Mouse (Mus musculus): ENCODE data around the gene Cpt1b. TPM values are rescaled to one million over a fixed set of nuclear protein-coding genes. Genes with fewer than 3 reads are reported as not detected.

Cpt1b gene
- polyA plus RNA-seq, 1 experiment: 3.4 TPM

DNA sequence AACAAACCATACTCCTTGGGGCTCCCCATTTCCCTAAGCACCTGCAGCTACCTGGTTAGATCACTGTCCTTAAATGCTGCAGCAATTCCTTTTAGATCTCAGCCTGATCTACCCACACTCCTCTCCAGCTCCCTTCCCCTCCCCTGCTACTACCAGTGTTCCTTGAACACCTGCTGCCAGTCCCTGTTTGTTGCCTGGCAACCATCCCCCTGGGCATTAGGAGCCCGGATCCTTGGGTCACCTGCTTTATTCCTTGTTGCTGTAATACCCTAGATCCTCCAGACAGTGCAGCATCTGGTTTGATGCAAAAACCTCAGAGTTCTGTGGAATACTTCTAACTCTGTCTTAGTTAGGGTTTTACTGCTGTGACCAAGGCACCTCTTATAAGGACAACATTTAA, 39.4 kb upstream of the Cpt1b start:
- Histone ChIP-seq H3K4me1 (ENCODE audit: control insufficient read depth, insufficient read depth, insufficient read length, low read length) (no peaks in the 10 kb centered on the region), H3K27me3 (ENCODE audit: control insufficient read depth, insufficient read depth, low read length) (no peaks in the 10 kb centered on the region), H3K4me3 (ENCODE audit: low read depth, low read length) (no peak overlapping the region), H3K27ac (ENCODE audit: insufficient read depth, low read depth, low read length) (no peak overlapping the region), H3K36me3 (ENCODE audit: control insufficient read depth, insufficient read depth, low read length) (no peaks in the 10 kb centered on the region)
- 6% methylated on average over 1 of the region's 1 CpGs for WGBS
- TF ChIP-seq POLR2A (IDR thresholded peaks at IDR 0.05; ENCODE audit: low read depth, low read length): no peak
- TF ChIP-seq CTCF (IDR thresholded peaks at IDR 0.05; ENCODE audit: extremely low read depth, insufficient read length, insufficient replicate concordance, low read depth, low read length): no peak

DNA sequence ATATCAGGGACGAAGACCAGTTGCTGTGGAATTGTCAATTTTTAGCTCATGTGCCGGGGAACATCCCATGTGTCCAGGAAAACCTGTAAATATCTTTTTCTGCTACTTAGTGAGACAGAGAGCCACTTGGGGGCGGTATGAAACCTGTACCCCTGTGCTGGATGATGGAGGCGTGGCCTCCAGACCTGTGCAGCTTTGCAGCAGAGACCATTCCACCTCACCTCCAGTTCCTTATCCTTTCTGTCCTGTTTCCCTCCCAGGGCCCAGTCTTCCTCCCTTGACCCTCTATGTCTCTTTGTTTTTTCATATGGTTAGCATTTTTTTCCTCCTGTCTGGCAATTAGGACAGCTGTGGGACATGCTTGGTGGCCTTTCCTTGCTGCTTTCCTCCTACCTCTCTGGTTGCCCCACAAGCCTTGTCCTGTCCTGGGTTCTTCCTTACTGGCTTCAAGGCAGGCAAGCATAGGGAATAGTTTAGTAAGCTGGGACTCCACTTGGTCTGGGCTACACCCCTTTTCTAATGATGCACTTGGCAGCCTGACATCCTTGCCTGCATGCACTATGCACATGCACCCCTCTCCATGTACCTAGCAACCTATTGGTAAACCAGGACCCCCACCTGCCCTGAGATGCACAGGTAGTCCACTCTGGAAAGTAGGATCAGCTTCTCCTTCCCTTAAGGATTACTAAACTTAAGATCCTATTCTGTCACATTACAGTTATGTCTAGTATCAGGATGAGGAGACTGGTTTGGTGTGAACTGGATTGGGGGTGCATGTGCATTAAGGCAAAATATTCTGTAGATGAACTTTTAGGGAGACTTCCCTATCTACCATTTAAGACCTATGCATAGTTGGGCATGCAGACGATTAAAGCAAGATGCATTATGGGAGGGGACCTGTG, 37.9 kb upstream of the Cpt1b start:
- Histone ChIP-seq H3K4me3 (ENCODE audit: low read depth, low read length) (no peak overlapping the region), H3K36me3 (ENCODE audit: control insufficient read depth, insufficient read depth, low read length) (no peaks in the 10 kb centered on the region), H3K4me1 (ENCODE audit: control insufficient read depth, insufficient read depth, insufficient read length, low read length) (no peaks in the 10 kb centered on the region), H3K27me3 (ENCODE audit: control insufficient read depth, insufficient read depth, low read length) (no peaks in the 10 kb centered on the region), H3K27ac (ENCODE audit: insufficient read depth, low read depth, low read length) (no peak overlapping the region)
- WGBS: 41% methylated on average over 5 of the region's 5 CpGs
- TF ChIP-seq POLR2A (IDR thresholded peaks at IDR 0.05; ENCODE audit: low read depth, low read length) (no peak), CTCF (IDR thresholded peaks at IDR 0.05; ENCODE audit: extremely low read depth, insufficient read length, insufficient replicate concordance, low read depth, low read length) (no peak)

DNA sequence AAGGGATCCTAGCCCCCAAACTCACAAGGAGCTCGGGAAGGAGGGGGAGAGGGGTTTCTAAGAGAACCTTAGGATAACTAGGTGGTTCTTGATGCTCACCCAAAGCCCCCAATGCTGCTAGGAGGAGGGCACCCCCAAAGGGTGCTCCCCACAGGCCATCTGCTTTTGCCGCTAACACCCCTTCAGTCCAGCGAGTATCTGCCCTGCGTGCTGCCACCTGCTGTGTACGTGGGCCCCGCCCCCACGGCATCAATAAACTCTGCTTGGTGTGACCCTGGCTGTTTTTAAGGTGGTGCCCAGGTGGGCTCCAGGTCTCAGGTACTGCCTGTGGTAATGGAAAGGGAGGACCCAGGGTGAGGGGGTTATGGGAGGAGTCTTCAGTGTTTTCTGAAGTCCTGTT, 36.5 kb upstream of the Cpt1b start:
- 40% methylated on average over 7 of the region's 7 CpGs for WGBS
- Histone ChIP-seq H3K27me3 (ENCODE audit: control insufficient read depth, insufficient read depth, low read length) (no peaks in the 10 kb centered on the region), H3K4me1 (ENCODE audit: control insufficient read depth, insufficient read depth, insufficient read length, low read length) (no peaks in the 10 kb centered on the region), H3K36me3 (ENCODE audit: control insufficient read depth, insufficient read depth, low read length) (no peaks in the 10 kb centered on the region), H3K27ac (ENCODE audit: insufficient read depth, low read depth, low read length) (no peak overlapping the region), H3K4me3 (ENCODE audit: low read depth, low read length) (no peak overlapping the region)
- TF ChIP-seq CTCF (IDR thresholded peaks at IDR 0.05; ENCODE audit: extremely low read depth, insufficient read length, insufficient replicate concordance, low read depth, low read length) (no peak), POLR2A (IDR thresholded peaks at IDR 0.05; ENCODE audit: low read depth, low read length) (no peak)

DNA sequence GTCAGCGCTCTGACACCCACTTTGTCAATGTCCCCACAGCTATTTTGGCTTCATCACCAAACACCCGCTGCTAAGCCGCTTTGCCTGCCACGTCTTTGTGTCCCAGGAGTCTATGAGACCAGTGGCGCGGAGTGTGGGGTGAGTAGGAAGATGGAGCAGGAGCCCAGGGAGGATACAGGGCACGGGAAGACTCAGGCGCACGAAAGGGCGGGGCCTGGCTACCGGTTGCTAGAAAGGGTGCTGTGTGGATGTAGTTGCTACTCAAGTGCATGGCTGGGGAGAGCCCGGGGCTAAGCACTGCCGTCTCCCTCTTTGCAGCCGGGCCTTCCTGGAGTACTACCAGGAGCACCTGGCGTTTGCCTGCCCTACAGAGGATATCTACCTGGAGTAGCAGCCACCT, 35.7 kb upstream of the Cpt1b start:
- Histone ChIP-seq H3K4me3 (ENCODE audit: low read depth, low read length) (no peak overlapping the region), H3K4me1 (ENCODE audit: control insufficient read depth, insufficient read depth, insufficient read length, low read length) (no peaks in the 10 kb centered on the region), H3K27me3 (ENCODE audit: control insufficient read depth, insufficient read depth, low read length) (no peaks in the 10 kb centered on the region), H3K36me3 (ENCODE audit: control insufficient read depth, insufficient read depth, low read length) (no peaks in the 10 kb centered on the region), H3K27ac (ENCODE audit: insufficient read depth, low read depth, low read length) (no peak overlapping the region)
- TF ChIP-seq CTCF (IDR thresholded peaks at IDR 0.05; ENCODE audit: extremely low read depth, insufficient read length, insufficient replicate concordance, low read depth, low read length) (no peak), POLR2A (IDR thresholded peaks at IDR 0.05; ENCODE audit: low read depth, low read length) (no peak)
- WGBS: 69% methylated on average over 15 of the region's 15 CpGs

DNA sequence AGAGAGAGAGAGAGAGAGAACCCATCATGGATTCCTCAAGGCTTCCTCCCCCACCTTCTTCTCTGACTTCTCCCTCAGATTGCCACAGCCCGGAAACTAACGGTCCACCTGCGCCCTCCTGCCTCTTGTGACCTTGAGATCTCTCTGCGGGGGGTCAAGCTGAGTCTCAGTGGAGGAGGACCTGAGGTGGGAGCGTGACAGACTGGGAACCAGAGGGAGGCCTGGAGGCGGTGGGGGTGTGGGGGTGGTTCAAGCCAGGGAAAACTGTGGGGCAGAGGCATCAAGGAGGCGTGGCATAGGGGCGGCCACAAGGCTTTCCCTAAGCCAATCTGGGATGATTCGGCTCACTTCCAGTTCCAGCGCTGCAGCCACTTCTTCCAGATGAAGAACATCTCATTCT, 34.6 kb upstream of the Cpt1b start:
- no peak overlapping the region for H3K4me3 ChIP-seq (ENCODE audit: low read depth, low read length)
- no peak overlapping the region for H3K27ac ChIP-seq (ENCODE audit: insufficient read depth, low read depth, low read length)
- TF ChIP-seq CTCF (IDR thresholded peaks at IDR 0.05; ENCODE audit: extremely low read depth, insufficient read length, insufficient replicate concordance, low read depth, low read length): no peak
- TF ChIP-seq POLR2A (IDR thresholded peaks at IDR 0.05; ENCODE audit: low read depth, low read length): no peak
- no peaks in the 10 kb centered on the region for H3K4me1 ChIP-seq (ENCODE audit: control insufficient read depth, insufficient read depth, insufficient read length, low read length)
- H3K36me3 ChIP-seq (ENCODE audit: control insufficient read depth, insufficient read depth, low read length): no peaks in the 10 kb centered on the region
- 56% methylated on average over 10 of the region's 10 CpGs for WGBS
- no peaks in the 10 kb centered on the region for H3K27me3 ChIP-seq (ENCODE audit: control insufficient read depth, insufficient read depth, low read length)

DNA sequence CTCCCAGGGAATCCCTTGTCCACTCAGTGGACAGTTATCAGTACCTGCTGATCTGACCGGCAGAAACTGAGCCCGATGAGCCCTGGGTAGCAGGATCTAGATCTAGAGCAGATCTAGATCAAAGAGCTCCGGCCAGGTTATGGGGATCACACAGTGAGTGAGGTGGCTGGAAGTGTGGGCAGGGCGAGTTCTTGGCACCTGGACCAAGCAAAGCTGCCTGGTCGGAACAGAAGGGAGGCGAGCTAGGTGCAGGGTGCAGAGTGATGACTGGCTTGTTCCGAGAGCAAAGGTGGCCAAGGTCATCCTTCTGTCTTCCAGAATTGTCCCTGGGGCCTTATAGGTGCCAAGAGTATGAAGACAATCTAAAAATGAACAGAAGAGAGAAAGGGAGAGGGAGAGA, 34.2 kb upstream of the Cpt1b start:
- 78% methylated on average over 7 of the region's 7 CpGs for WGBS
- TF ChIP-seq CTCF (IDR thresholded peaks at IDR 0.05; ENCODE audit: extremely low read depth, insufficient read length, insufficient replicate concordance, low read depth, low read length) (no peak), POLR2A (IDR thresholded peaks at IDR 0.05; ENCODE audit: low read depth, low read length) (no peak)
- 0 out of 2 replicates have a peak, but pooled peaks cover 2% of the 10 kb centered on the region for H3K27me3 ChIP-seq (ENCODE audit: control insufficient read depth, insufficient read depth, low read length)
- H3K27ac ChIP-seq (ENCODE audit: insufficient read depth, low read depth, low read length): no peak overlapping the region
- H3K36me3 ChIP-seq (ENCODE audit: control insufficient read depth, insufficient read depth, low read length): no peaks in the 10 kb centered on the region
- no peaks in the 10 kb centered on the region for H3K4me1 ChIP-seq (ENCODE audit: control insufficient read depth, insufficient read depth, insufficient read length, low read length)
- H3K4me3 ChIP-seq (ENCODE audit: low read depth, low read length): no peak overlapping the region

DNA sequence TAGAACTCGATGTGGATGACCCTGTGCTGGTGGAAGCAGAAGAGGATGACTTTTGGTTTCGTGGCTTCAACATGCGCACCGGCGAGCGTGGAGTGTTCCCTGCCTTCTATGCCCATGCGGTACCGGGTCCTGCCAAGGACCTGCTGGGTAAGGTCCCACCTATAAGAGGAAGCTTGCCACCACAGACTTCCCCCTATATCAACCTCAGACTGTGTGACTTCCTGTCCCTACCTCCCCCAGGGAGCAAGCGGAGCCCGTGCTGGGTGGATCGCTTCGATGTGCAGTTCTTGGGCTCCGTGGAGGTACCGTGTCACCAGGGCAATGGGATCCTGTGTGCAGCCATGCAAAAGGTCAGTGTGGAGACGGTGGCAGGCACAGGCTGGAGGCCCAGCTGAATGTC, 33.3 kb upstream of the Cpt1b start:
- no peak overlapping the region for H3K27ac ChIP-seq (ENCODE audit: insufficient read depth, low read depth, low read length)
- peaks cover 4% of the 10 kb centered on the region for H3K4me1 ChIP-seq (ENCODE audit: control insufficient read depth, insufficient read depth, insufficient read length, low read length)
- no peak overlapping the region for H3K4me3 ChIP-seq (ENCODE audit: low read depth, low read length)
- no peaks in the 10 kb centered on the region for H3K36me3 ChIP-seq (ENCODE audit: control insufficient read depth, insufficient read depth, low read length)
- peaks cover 11% of the 10 kb centered on the region for H3K27me3 ChIP-seq (ENCODE audit: control insufficient read depth, insufficient read depth, low read length)
- 78% methylated on average over 15 of the region's 15 CpGs for WGBS
- no peak for TF ChIP-seq POLR2A (IDR thresholded peaks at IDR 0.05; ENCODE audit: low read depth, low read length)
- no peak for TF ChIP-seq CTCF (IDR thresholded peaks at IDR 0.05; ENCODE audit: extremely low read depth, insufficient read length, insufficient replicate concordance, low read depth, low read length)
